Mouse (Mus musculus) heart, embryonic 13.5 days (tissue): ENCODE measurements around the gene Afap1. TPM values are rescaled to one million over a fixed set of nuclear protein-coding genes. Genes with fewer than 3 reads are reported as not detected.

Source experiments
- ATAC-seq: fragments of 200-750 bp; cut with Nextera tagmentation; 2 replicates; pipeline ENCODE4 v1.8.0; 2017; ENCODE audit warnings: moderate TSS enrichment; ENCODE audit not compliant: insufficient number of reproducible peaks, low FRiP score, low TSS enrichment; ENCODE audit errors: extremely low read depth
- H3K27ac ChIP-seq: fragments of 300-500 bp; sonication (generic); replicated peaks from 2 replicates; pipeline ENCODE4 v1.5.1; 2015; ENCODE audit warnings: moderate library complexity, mild to moderate bottlenecking, inconsistent platforms
- H3K27me3 ChIP-seq: fragments of 300-500 bp; sonication (generic); replicated peaks from 2 replicates; pipeline ENCODE4 v1.6.1; 2015; ENCODE audit warnings: mild to moderate bottlenecking, inconsistent platforms
- H3K36me3 ChIP-seq: fragments of 300-500 bp; sonication (generic); 2 replicates; pipeline ENCODE4 v1.6.1; 2015; ENCODE audit warnings: mild to moderate bottlenecking, inconsistent platforms
- H3K4me1 ChIP-seq: fragments of 300-500 bp; sonication (generic); 2 replicates; pipeline ENCODE4 v1.6.1; 2015; ENCODE audit warnings: inconsistent platforms
- H3K4me2 ChIP-seq: fragments of 300-500 bp; sonication (generic); 2 replicates; pipeline ENCODE4 v1.6.1; 2015; ENCODE audit warnings: inconsistent platforms, mild to moderate bottlenecking, moderate library complexity
- H3K4me3 ChIP-seq: fragments of 300-500 bp; sonication (generic); 2 replicates; pipeline ENCODE4 v1.5.1; 2015; ENCODE audit warnings: moderate library complexity, mild to moderate bottlenecking, inconsistent platforms
- H3K9ac ChIP-seq: fragments of 300-500 bp; sonication (generic); 2 replicates; pipeline ENCODE4 v1.6.1; 2015; ENCODE audit warnings: inconsistent platforms, mild to moderate bottlenecking, moderate library complexity
- H3K9me3 ChIP-seq: fragments of 300-500 bp; sonication (generic); 2 replicates; pipeline ENCODE4 v1.6.1; 2016; ENCODE audit warnings: inconsistent platforms
- WGBS: fragments of 180-500 bp; shearing (Covaris S2); methylation state at CpG from one replicate; pipeline ENCODE4 v1.1.7; 2015; ENCODE audit warnings: mixed read lengths; 5-methylcytosine and 5-hydroxymethylcytosine counted together
- polyA plus RNA-seq: library from polyadenylated mRNA; unstranded; fragments of >200 nt; fragmentation: Nextera tagmentation; extraction: Ambion mirVana; gene quantifications from 2 replicates; pipeline ENCODE4 v1.2.1, GENCODE M21; 2015

The Afap1 gene
- 24.9 and 26.9 TPM in 2 replicates for polyA plus RNA-seq

DNA sequence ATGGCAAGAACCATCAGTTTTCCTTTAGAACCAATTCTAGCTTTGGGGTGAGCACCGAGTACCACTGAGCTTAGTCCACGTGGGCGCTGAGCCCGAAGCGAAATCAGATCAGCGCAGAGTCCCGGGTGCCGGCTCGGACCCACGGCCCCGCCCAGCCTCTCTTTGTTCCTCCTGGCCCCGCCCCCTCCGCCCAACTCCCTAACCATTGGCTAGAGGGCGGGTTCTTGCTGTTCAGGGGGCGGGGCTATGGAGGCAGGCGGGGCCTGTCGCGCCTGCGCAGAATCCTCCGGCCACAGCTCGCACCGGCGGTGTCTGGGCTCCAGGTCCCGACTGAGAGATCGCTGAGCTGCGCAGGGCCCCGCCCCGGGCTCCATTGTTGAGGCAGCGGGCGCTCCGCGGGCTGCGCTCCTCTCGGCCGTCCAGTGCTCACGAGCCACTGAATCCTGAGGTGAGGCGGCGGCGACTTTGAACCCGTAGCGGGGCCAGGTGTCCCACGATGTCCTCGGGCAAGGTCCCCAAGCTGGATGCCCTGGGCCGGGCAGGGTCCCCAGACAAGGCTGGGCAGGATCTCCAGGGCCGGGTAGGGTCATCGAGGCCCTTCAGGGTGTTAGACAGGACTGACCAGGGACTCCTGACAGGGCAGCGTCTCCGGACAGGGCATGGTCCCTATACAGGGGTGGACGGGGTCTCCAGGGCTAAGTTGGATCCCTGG is at the start of gene Afap1:
Afap1 (plus strand) TSS at position 227 of the 712 bp plus-strand sequence.
- H3K9me3 ChIP-seq: no peaks in the 10 kb centered on the region
- H3K4me3 ChIP-seq: peak within 1 kb of the TSS; percentile 81
- peaks cover 45% of the 10 kb centered on the region for H3K4me1 ChIP-seq
- WGBS: 0% methylated on average over 49 of the region's 49 CpGs
- peak within 1 kb of the TSS; percentile 80 for H3K27ac ChIP-seq
- peak; percentile 79 for ATAC-seq
- peak within 1 kb of the TSS; percentile 90 for H3K4me2 ChIP-seq
- peak within 1 kb of the TSS; percentile 95 for H3K9ac ChIP-seq
- H3K36me3 ChIP-seq: no peaks in the 10 kb centered on the region
- H3K27me3 ChIP-seq: 0 out of 2 replicates have a peak, but pooled peaks cover 9% of the 10 kb centered on the region

DNA sequence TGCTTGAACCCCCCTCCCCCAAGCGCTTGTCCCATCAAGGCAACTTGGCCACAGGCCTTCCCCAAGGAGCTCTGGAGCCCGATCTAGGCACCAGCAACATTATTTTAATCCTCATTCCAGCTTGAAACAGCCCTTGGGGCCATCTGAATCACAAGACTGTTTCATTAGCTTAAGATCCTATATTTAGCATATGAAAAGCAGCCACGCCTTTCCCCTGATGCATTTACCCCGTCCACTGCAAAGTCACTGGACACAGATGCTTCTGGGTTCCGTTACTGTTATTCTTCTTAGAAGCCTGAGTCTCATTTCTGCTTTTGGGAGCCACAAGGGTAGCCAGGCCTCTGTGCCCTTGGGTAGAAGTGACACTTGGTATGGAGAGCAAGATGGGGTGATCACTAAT is 41.6 kb upstream of the Afap1 start:
- Histone ChIP-seq H3K9me3 (no peaks in the 10 kb centered on the region), H3K4me1 (peaks cover 15% of the 10 kb centered on the region), H3K4me3 (no peak overlapping the region), H3K4me2 (no peak overlapping the region), H3K9ac (no peak overlapping the region), H3K27ac (no peak overlapping the region), H3K27me3 (peaks cover 10% of the 10 kb centered on the region; the same call in 1 of the 2 replicates), H3K36me3 (no peaks in the 10 kb centered on the region)
- ATAC-seq: no peak
- 56% methylated on average over 5 of the region's 5 CpGs for WGBS

DNA sequence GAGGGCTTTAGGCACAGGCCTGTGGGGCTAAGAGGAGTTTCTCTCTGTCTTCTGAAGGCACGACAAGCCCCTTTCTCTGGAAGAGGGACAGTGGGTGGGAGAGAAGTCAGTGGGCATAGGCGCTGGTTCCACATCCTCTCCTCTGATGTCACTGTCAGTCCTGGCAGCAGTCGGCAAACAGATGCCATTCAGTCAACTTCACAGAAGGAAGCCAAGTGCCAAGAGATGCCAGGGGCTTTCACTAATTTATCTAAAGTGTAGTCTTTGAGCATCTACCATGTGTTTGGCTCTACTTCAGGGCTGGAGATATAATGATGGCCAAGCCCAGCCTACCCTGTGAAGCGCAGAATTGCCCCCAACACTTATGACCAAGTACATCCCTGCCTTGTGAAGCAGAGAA is 39.7 kb upstream of the Afap1 start:
- WGBS: 90% methylated on average over 4 of the region's 4 CpGs
- Histone ChIP-seq H3K27ac (no peak overlapping the region), H3K9me3 (no peaks in the 10 kb centered on the region), H3K27me3 (peaks cover 16% of the 10 kb centered on the region; the same call in 1 of the 2 replicates), H3K4me2 (no peak overlapping the region), H3K9ac (no peak overlapping the region), H3K4me3 (no peak overlapping the region), H3K36me3 (no peaks in the 10 kb centered on the region), H3K4me1 (peaks cover 15% of the 10 kb centered on the region)
- ATAC-seq: no peak

DNA sequence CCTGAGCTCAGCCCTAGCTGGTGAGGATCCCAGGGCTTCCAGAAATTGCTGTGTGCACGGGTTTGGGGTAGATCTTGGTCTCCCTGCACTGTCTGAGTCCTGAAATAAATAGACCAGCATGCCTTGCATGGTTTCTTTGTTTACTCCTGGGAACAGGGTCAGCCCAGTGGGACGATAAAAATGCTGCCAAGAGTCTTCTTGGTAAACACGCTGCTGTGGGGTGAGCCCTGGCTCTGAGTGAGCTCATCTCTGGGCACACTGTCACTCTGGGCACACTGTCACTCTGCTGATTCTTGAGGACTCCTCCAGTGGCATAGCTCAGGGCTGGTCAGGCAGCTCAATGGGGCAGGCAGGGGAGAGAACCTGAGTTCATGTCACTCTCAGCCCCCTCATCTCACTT is 36.9 kb upstream of the Afap1 start:
- Histone ChIP-seq H3K27ac (no peak overlapping the region), H3K9me3 (no peaks in the 10 kb centered on the region), H3K36me3 (no peaks in the 10 kb centered on the region), H3K27me3 (peaks cover 32% of the 10 kb centered on the region), H3K4me1 (peaks cover 7% of the 10 kb centered on the region; the same call in 1 of the 2 replicates), H3K4me3 (no peak overlapping the region), H3K9ac (no peak overlapping the region), H3K4me2 (no peak overlapping the region)
- 53% methylated on average over 3 of the region's 3 CpGs for WGBS
- no peak for ATAC-seq

DNA sequence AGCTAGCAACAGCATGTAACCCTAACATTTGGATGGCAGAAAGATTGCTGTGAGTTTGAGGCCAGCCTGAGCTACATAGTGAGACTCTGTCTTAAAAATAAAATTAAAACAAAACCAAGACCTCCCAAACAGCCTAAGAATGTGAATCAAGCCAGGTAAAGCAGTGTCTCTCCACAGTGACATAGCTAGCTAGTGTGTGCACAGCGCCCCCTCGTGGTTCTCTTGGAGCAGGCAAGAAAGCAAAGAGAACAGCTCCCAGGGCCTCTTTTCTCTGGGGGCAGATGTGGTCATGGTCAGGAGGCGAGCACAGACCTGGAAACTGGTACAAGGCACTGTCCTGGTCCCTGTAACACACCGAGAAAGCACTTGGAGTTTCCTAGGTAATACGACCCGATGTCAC is 35.0 kb upstream of the Afap1 start:
- no peaks in the 10 kb centered on the region for H3K9me3 ChIP-seq
- H3K4me3 ChIP-seq: no peak overlapping the region
- no peak for ATAC-seq
- H3K36me3 ChIP-seq: no peaks in the 10 kb centered on the region
- H3K27ac ChIP-seq: no peak overlapping the region
- H3K9ac ChIP-seq: no peak overlapping the region
- 17% methylated on average over 6 of the region's 6 CpGs for WGBS
- no peaks in the 10 kb centered on the region for H3K4me1 ChIP-seq
- peaks cover 31% of the 10 kb centered on the region for H3K27me3 ChIP-seq
- H3K4me2 ChIP-seq: no peak overlapping the region

DNA sequence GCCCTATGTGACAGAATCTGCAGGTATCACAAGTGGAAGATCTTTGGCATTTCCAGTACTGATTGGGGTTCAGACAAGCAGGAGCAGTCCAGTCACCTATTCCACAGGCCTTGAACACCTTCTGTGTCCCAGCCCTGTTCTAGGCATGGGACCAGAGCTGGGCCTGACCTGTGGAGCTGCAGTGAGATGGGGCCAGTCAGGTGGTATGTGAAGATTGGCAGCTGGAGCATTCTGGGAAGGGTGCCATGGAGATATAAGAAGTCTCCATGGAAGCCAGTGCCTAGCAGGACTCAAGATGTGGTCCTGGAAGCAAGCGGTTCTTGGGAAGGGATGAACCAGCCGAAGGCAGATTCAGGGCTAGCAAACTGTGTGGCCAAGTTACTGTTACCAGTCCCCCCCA is 31.7 kb upstream of the Afap1 start:
- H3K36me3 ChIP-seq: no peaks in the 10 kb centered on the region
- WGBS: 81% methylated on average over 2 of the region's 2 CpGs
- no peak overlapping the region for H3K27ac ChIP-seq
- no peak overlapping the region for H3K9ac ChIP-seq
- no peak for ATAC-seq
- peaks cover 23% of the 10 kb centered on the region for H3K27me3 ChIP-seq
- H3K4me3 ChIP-seq: no peak overlapping the region
- no peaks in the 10 kb centered on the region for H3K9me3 ChIP-seq
- no peaks in the 10 kb centered on the region for H3K4me1 ChIP-seq
- H3K4me2 ChIP-seq: no peak overlapping the region

DNA sequence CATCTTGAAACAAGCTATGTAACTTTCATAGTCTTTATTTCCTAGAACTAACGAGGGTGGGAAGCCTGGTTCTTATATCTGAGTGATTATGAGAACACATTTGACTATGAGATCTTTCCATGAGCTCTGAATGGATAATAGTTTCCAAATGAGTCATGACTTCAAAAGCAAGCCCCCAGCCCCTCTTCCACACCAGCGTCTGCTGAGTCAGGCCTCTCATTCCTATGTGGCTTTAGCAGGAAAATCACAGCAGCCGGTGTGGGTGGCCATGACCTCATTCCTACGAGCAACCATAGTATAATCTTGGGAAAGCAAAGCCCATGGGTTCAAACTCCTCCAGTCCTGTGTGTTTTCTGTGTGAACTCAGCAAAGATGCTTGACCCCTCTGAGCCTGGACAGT is 23.1 kb upstream of the Afap1 start:
- Histone ChIP-seq H3K27me3 (no peaks in the 10 kb centered on the region; the same call in 1 of the 2 replicates), H3K36me3 (no peaks in the 10 kb centered on the region), H3K4me2 (no peak overlapping the region), H3K9ac (no peak overlapping the region), H3K27ac (no peak overlapping the region), H3K9me3 (no peaks in the 10 kb centered on the region), H3K4me3 (no peak overlapping the region), H3K4me1 (peaks cover 21% of the 10 kb centered on the region)
- no peak for ATAC-seq
- 57% methylated on average over 4 of the region's 4 CpGs for WGBS

DNA sequence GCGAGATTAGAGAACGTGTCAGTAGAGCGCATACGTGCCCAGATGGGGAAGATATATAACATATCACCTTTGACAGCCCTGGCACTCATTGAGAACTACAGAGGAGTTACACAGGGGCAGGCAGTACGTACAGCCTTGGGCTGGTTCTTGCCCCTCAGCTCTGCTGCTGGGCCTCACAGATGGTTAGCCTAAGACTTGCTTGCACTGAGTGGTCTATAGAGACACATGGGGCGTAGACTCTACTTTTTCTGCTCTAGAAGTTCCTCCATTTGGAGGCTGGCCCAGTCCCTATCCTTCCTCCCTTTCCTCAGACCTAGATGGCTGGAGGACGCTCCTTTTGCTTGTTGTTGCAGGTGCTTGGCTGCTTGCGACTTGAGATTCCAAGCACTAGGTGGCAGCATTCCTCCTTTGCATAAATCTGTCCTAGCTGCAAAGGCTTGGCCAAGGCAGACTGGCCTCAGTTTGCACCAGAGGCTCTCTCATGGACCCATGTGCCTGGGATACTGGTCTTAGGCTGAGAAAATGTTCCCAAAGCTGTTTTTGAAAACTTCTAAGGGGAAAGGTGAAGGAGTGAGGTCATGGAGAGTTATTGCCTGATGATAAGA is 22.6 kb upstream of the Afap1 start:
- H3K27me3 ChIP-seq: no peaks in the 10 kb centered on the region; the same call in 1 of the 2 replicates
- 0 out of 2 replicates have a peak, but pooled peaks have one; percentile 16 for ATAC-seq
- H3K9me3 ChIP-seq: no peaks in the 10 kb centered on the region
- no peak overlapping the region for H3K4me3 ChIP-seq
- 48% methylated on average over 8 of the region's 8 CpGs for WGBS
- H3K9ac ChIP-seq: no peak overlapping the region
- no peak overlapping the region for H3K27ac ChIP-seq
- H3K4me1 ChIP-seq: peaks cover 26% of the 10 kb centered on the region
- no peak overlapping the region for H3K4me2 ChIP-seq
- H3K36me3 ChIP-seq: no peaks in the 10 kb centered on the region

DNA sequence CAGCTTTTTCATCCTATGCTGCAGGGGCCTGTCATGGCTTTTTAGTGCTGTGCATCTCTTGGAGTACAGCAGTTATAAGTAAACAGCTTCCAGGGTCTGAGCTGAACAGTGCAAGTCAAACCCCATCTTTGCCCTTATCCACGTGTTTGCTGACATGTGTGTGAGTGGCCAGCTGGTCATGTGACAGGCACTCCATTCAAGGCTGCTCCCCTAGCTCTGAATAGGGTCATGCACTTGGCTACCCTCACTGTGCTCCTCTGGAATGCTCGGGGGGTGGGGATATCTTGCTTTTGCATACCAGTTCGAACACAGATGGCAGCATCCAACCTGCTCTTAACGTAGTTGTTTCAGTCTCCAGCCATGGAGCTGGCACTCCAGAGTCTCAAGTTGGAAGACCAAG is 19.7 kb upstream of the Afap1 start:
- Histone ChIP-seq H3K9ac (no peak overlapping the region), H3K4me1 (peaks cover 42% of the 10 kb centered on the region), H3K27me3 (no peaks in the 10 kb centered on the region; the same call in 1 of the 2 replicates), H3K4me3 (no peak overlapping the region), H3K27ac (no peak overlapping the region), H3K9me3 (no peaks in the 10 kb centered on the region), H3K36me3 (no peaks in the 10 kb centered on the region), H3K4me2 (no peak overlapping the region)
- WGBS: 13% methylated on average over 4 of the region's 4 CpGs
- no peak for ATAC-seq

DNA sequence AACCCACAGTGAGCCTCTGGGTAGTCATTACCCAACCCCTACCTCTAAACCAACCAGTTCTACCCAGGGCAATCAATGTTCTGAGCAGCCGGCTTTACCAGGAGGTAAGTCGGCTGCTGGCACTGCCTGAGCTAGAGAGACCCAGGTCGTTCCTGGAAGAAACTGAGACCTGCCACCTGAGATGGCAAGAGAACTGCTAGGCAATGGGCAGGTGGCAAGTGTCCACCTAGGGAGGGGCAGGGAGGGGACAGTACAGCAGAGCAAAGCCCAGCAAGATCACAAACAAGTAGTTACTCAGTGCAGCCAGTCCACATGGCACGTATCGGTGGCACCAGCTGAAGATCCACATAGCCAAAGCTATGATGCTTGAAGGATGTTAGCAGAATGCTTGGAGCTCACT is 16.9 kb upstream of the Afap1 start:
- no peak overlapping the region for H3K4me2 ChIP-seq
- H3K9me3 ChIP-seq: no peaks in the 10 kb centered on the region
- H3K4me1 ChIP-seq: peaks cover 54% of the 10 kb centered on the region
- no peaks in the 10 kb centered on the region; the same call in 1 of the 2 replicates for H3K27me3 ChIP-seq
- no peaks in the 10 kb centered on the region for H3K36me3 ChIP-seq
- H3K27ac ChIP-seq: no peak overlapping the region
- ATAC-seq: no peak
- 87% methylated on average over 5 of the region's 5 CpGs for WGBS
- H3K4me3 ChIP-seq: no peak overlapping the region
- H3K9ac ChIP-seq: no peak overlapping the region

DNA sequence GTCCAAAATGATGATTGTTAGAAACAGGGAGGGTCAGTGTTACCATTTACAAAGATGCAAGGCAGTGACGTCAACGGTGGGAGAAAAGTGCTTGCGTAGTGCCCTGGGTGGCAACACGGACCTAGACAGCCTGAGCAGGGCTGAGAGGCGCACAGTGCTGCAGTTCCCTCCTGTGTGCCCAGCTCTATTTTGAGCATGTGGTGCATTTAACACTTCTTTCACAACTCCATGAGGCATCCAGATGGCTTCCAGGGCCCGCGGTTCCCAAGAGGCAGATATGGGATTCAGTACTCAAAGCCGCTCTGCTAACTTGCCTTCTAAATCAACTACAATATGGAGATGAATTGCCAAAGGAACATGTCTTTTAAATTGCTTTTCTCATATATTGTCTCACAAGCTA is 13.9 kb upstream of the Afap1 start:
- Histone ChIP-seq H3K36me3 (no peaks in the 10 kb centered on the region), H3K9me3 (no peaks in the 10 kb centered on the region), H3K4me3 (no peak overlapping the region), H3K9ac (no peak overlapping the region), H3K4me1 (peaks cover 48% of the 10 kb centered on the region), H3K4me2 (no peak overlapping the region), H3K27me3 (no peaks in the 10 kb centered on the region; the same call in 1 of the 2 replicates), H3K27ac (no peak overlapping the region)
- whole genome bisulfite sequencing: 68% methylated on average over 8 of the region's 8 CpGs
- ATAC-seq: no peak

DNA sequence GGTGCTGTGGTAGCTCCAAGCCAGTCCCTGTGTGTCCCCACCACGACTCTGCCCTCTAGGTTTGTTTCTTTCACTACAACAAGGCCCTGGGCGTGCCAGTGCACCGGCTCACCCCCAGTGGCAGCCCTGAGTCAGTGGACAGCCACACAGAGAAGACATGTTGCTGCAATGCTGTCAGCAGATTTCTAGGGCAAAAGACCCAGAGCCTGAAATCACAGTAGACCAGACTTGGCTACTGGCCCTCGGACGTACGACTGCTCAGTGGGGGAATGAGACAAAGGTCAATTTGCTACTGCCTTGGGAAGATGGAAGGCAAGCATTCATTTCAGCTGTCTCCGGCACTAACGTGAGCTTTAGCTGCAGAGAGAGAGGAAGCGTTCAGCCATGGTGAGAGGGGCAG is 10.7 kb upstream of the Afap1 start:
- Histone ChIP-seq H3K4me2 (no peak overlapping the region), H3K36me3 (no peaks in the 10 kb centered on the region), H3K27ac (no peak overlapping the region), H3K4me3 (no peak overlapping the region), H3K27me3 (no peaks in the 10 kb centered on the region), H3K9ac (no peak overlapping the region), H3K4me1 (peaks cover 32% of the 10 kb centered on the region), H3K9me3 (no peaks in the 10 kb centered on the region)
- ATAC-seq: no peak
- WGBS: 49% methylated on average over 9 of the region's 9 CpGs
